Mouse (Mus musculus): Measurements from ENCODE around the gene F830045P16Rik. TPM values are rescaled to one million over a fixed set of nuclear protein-coding genes. Genes with fewer than 3 reads are reported as not detected.

F830045P16Rik gene
- polyA plus RNA-seq (2017; shearing (Covaris generic)), result not detected

GRCm38 (mm10) chr2:129536377-129536776, at the start of gene F830045P16Rik:
Gene F830045P16Rik, minus strand, starts transcription at chr2:129536602.

Other genes with a start within 250 kb of the F830045P16Rik start
- gene Ckap2l, start 239.4 kb downstream of the F830045P16Rik start, polyA plus RNA-seq (2017; shearing (Covaris generic)), result 1 to 10 TPM; 1.8 to 4.3 TPM
- under 1 TPM in 1 of 2 experiments, not detected in 1; 0.17 TPM for gene Il1a, start 226.6 kb downstream of the F830045P16Rik start, polyA plus RNA-seq (2017; shearing (Covaris generic))
- gene Il1b, start 165.5 kb downstream of the F830045P16Rik start, polyA plus RNA-seq (2017; shearing (Covaris generic)), result not detected
- gene Sirpa, start 56.2 kb upstream of the F830045P16Rik start, polyA plus RNA-seq (2017; shearing (Covaris generic)), result 1 to 10 TPM in 1 of 2 experiments, under 1 TPM in 1; 0.63 to 7.6 TPM
- gene Pdyn, start 163.2 kb upstream of the F830045P16Rik start, polyA plus RNA-seq (2017; shearing (Covaris generic)), result under 1 TPM in 1 of 2 experiments, not detected in 1; 0.56 TPM